Mouse (Mus musculus) gastrocnemius, adult 2 months (tissue): ENCODE results near the gene Tmem210. TPM values are rescaled to one million over a fixed set of nuclear protein-coding genes. Genes with fewer than 3 reads are reported as not detected.
A peak's percentile ranks its signal among the peaks of the same experiment; 100 is the strongest.

ENCODE experiments used
- DNase-seq: peaks from one replicate; pipeline ENCODE4 v3.0.0; 2022
- H3K27ac ChIP-seq: fragments of 200-600 bp; 2 replicates; pipeline ENCODE4 v1.8.1; 2022; ENCODE audit warnings: mild to moderate bottlenecking
- H3K4me3 ChIP-seq: fragments of 200-600 bp; 2 replicates; pipeline ENCODE4 v1.8.1; 2022; ENCODE audit warnings: mild to moderate bottlenecking, moderate library complexity
- CTCF ChIP-seq: fragments of 200-600 bp; IDR thresholded peaks from 2 replicates; pipeline ENCODE4 v1.8.1; 2022; ENCODE audit warnings: antibody characterized with exemption, mild to moderate bottlenecking, moderate library complexity
- intact Hi-C: fragments of 180-260 bp; cut with DNase I; formaldehyde crosslinking; loops from one replicate; pipeline ENCODE4 v1.15.1; 2025
- total RNA-seq, 2 experiments: library from RNA; stranded (reverse); gene quantifications; 2 replicates each; pipeline ENCODE4 v1.2.3; 2021

Gene Tmem210
- total RNA-seq, 2 experiments from 2014 or later, result not detected

- peak overlapping the region; percentile 85 for H3K27ac ChIP-seq
- intact Hi-C loops, result no loop called here
- no peak overlapping the region for H3K4me3 ChIP-seq
- no peak for TF ChIP-seq CTCF
- no peak for DNase-seq
These were observed 20.1 kb upstream of the Tmem210 start for GRCm38 (mm10) chr2:25267746-25268309.

GRCm38 (mm10) chr2:25271827-25272511 is 16.0 kb upstream of the Tmem210 start, which contains the start of the genes Ssna1 and Anapc2:
TSS of gene Ssna1 (minus strand) at chr2:25272438.
TSS of gene Anapc2 (plus strand) at chr2:25272478.
- intact Hi-C loops, result loop anchor here (5.0 kb wide), 2 partner anchors 60 to 80 kb away; partner anchors contain the start of gene Man1b1
- TF ChIP-seq CTCF, result peak; percentile 53
- DNase-seq, result peak; percentile 98
- Histone ChIP-seq H3K4me3 (peak within 1 kb of the TSS; percentile 98), H3K27ac (peak within 1 kb of the TSS; percentile 97)

GRCm38 (mm10) chr2:25272515-25272914 is 15.4 kb upstream of the Tmem210 start:
- Histone ChIP-seq H3K27ac (peak overlapping the region; percentile 97), H3K4me3 (peak overlapping the region; percentile 98)
- DNase-seq, result no peak
- TF ChIP-seq CTCF, result no peak
- intact Hi-C loops, result loop anchor here (5.0 kb wide), 2 partner anchors 60 to 80 kb away; partner anchors contain the start of gene Man1b1

GRCm38 (mm10) chr2:25273010-25273409 is 14.9 kb upstream of the Tmem210 start:
- DNase-seq, result no peak
- peak overlapping the region; percentile 98 for H3K4me3 ChIP-seq
- TF ChIP-seq CTCF, result no peak
- H3K27ac ChIP-seq, result peak overlapping the region; percentile 97
- intact Hi-C loops, result loop anchor here (5.0 kb wide), 2 partner anchors 59 to 81 kb away; partner anchors contain the start of gene Man1b1

GRCm38 (mm10) chr2:25278928-25279882 is 8.7 kb upstream of the Tmem210 start:
- peak; percentile 85 for TF ChIP-seq CTCF
- Histone ChIP-seq H3K4me3 (no peak overlapping the region), H3K27ac (no peak overlapping the region)
- intact Hi-C loops, result no loop called here
- DNase-seq, result peak; percentile 77

- TF ChIP-seq CTCF, result no peak
- intact Hi-C loops, result no loop called here
- Histone ChIP-seq H3K4me3 (no peak overlapping the region), H3K27ac (no peak overlapping the region)
- DNase-seq, result no peak
These were observed 2.4 kb upstream of the Tmem210 start for GRCm38 (mm10) chr2:25285551-25285950.

DNA sequence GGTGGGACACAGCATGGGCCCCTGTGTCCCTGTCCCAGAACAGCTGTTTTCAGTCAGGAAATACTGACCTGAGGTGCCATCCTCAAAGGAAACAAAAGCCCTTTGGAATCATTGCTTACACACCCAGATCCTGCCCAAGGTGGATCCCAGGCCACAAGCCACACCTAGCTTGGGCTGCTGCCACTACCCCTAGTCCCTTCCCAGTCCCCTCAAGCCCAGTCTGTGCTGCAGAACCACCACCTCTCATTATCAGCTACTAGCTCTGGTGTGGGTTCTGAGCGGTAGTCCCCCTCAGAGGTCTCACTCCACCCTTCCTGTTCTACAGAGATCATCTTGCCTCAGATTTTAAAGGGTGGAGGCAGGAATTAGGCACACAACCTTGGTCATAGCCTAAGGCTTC is 1.6 kb upstream of the Tmem210 start:
- no peak for TF ChIP-seq CTCF
- H3K27ac ChIP-seq, result peak overlapping the region; percentile 12
- intact Hi-C loops, result no loop called here
- no peak overlapping the region for H3K4me3 ChIP-seq
- no peak for DNase-seq

GRCm38 (mm10) chr2:25286837-25287636 is 908 bp upstream of the Tmem210 start:
- intact Hi-C loops, result no loop called here
- H3K27ac ChIP-seq, result peak overlapping the region; percentile 12
- peak; percentile 60 for DNase-seq
- no peak overlapping the region for H3K4me3 ChIP-seq
- TF ChIP-seq CTCF, result no peak

- Histone ChIP-seq H3K4me3 (no peak overlapping the region), H3K27ac (no peak overlapping the region)
- no peak for TF ChIP-seq CTCF
- intact Hi-C loops, result no loop called here
- no peak for DNase-seq
These were observed 895 bp downstream of the Tmem210 start for GRCm38 (mm10) chr2:25288734-25289345.

GRCm38 (mm10) chr2:25289651-25290050 is 1.7 kb downstream of the Tmem210 start, which contains the start of gene Lrrc26:
TSS of gene Lrrc26 (plus strand) at chr2:25289915.
- DNase-seq, result peak; percentile 70
- Histone ChIP-seq H3K4me3 (peak within 1 kb of the TSS; percentile 66), H3K27ac (peak within 1 kb of the TSS; percentile 48; the same call in 1 of the 2 replicates)
- intact Hi-C loops, result loop anchor here (5.0 kb wide), 2 partner anchors 62 to 162 kb away; no protein-coding TSS in a partner anchor
- TF ChIP-seq CTCF, result no peak
